Mouse (Mus musculus): ENCODE measurements at regions not wholly inside any gene's neighbourhood (a gene's known extent, or its start where the extent isn't known, plus 50 kb on each side); places are given as distances from the start of the nearest gene placed in this dataset.

DNA sequence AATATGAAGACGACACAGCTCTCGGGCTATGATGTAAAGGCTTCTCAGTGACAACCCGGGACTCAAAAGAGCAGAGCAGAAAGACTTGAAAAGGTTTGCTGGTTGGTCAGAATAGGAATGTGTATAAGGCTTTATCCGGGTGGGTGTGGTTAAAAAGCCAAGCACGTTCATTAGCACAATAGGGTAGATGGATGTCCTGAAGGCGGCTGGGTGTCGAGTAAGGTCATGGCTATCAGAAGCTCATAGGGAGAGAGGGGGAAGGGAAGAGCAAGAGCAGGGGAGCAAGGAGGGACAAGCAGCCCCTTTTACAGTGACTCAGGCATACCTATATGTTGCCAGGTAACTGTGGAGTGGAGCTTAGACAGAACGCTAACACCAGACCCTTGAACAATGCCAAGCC lies 54.3 kb upstream of the Tmem150c start:
- H3K36me3 ChIP-seq (replicated peaks; ENCODE audit: low read length), result no peaks in the 10 kb centered on the region
- H3K27me3 ChIP-seq (replicated peaks), result no peaks in the 10 kb centered on the region
- H3K4me1 ChIP-seq, result peaks cover 58% of the 10 kb centered on the region
- H3K9me3 ChIP-seq, result 0 out of 2 replicates have a peak, but pooled peaks cover 6% of the 10 kb centered on the region
- TF ChIP-seq FLI1 (IDR thresholded peaks at IDR 0.05; ENCODE audit: low read length), result no peak
- no peak for TF ChIP-seq GATA1 (IDR thresholded peaks at IDR 0.05; ENCODE audit: borderline replicate concordance, low read length)
- no peak overlapping the region for H3K4me3 ChIP-seq (replicated peaks)

DNA sequence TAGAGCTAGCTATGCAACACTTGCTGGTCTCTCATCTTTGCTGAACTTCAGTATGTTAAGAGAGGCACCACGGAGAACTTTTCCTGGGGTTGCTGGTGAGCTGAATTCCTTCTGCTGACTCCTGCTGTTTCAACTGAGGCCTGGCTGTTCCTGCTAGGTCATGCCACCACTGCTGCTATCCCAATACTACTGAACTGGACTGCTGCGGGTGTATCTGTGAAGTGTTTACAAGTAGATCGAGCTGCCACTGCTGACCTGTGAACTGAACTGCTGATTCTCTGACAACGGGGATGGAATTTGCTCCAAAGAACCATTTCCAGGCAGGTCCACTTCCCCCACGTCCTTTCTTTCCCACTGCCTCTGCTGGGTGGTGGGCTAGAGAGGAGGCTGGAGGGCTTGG lies 51.1 kb upstream of the Tmem150c start:
- TF ChIP-seq FLI1 (IDR thresholded peaks at IDR 0.05; ENCODE audit: low read length) (no peak), GATA1 (IDR thresholded peaks at IDR 0.05; ENCODE audit: borderline replicate concordance, low read length) (no peak)
- H3K4me1 ChIP-seq, result peaks cover 29% of the 10 kb centered on the region
- no peaks in the 10 kb centered on the region for H3K36me3 ChIP-seq (replicated peaks; ENCODE audit: low read length)
- H3K9me3 ChIP-seq, result 0 out of 2 replicates have a peak, but pooled peaks cover 6% of the 10 kb centered on the region
- no peak overlapping the region for H3K4me3 ChIP-seq (replicated peaks)
- H3K27me3 ChIP-seq (replicated peaks), result peaks cover 2% of the 10 kb centered on the region

Measured in megakaryocyte, embryonic 14.5 days (primary cell).